Mouse (Mus musculus) limb, embryonic 12.5 days (tissue): ENCODE measurements around the gene Kncn. TPM values are rescaled to one million over a fixed set of nuclear protein-coding genes. Genes with fewer than 3 reads are reported as not detected.

Experiments
- ATAC-seq: fragments of 200-750 bp; cut with Nextera tagmentation; 2 replicates; pipeline ENCODE4 v1.8.0; 2017; ENCODE audit warnings: low read depth, moderate TSS enrichment; ENCODE audit not compliant: insufficient number of reproducible peaks, insufficient read depth, low FRiP score, low TSS enrichment
- H3K27ac ChIP-seq: fragments of 300-500 bp; sonication (generic); 2 replicates; pipeline ENCODE4 v1.5.1; 2016; ENCODE audit warnings: mild to moderate bottlenecking, moderate library complexity
- H3K27me3 ChIP-seq: fragments of 300-500 bp; sonication (generic); 2 replicates; pipeline ENCODE4 v1.6.1; 2016; ENCODE audit warnings: mild to moderate bottlenecking, moderate library complexity
- H3K36me3 ChIP-seq: fragments of 300-500 bp; sonication (generic); 2 replicates; pipeline ENCODE4 v1.6.1; 2016; ENCODE audit warnings: mild to moderate bottlenecking, moderate library complexity
- H3K4me1 ChIP-seq: fragments of 300-500 bp; sonication (generic); replicated peaks from 2 replicates; pipeline ENCODE4 v1.6.1; 2016
- H3K4me2 ChIP-seq: fragments of 300-500 bp; sonication (generic); 2 replicates; pipeline ENCODE4 v1.6.1; 2016; ENCODE audit warnings: mild to moderate bottlenecking, moderate library complexity
- H3K4me3 ChIP-seq: fragments of 300-500 bp; sonication (generic); replicated peaks from 2 replicates; pipeline ENCODE4 v1.5.1; 2016; ENCODE audit warnings: mild to moderate bottlenecking
- H3K9ac ChIP-seq: fragments of 300-500 bp; sonication (generic); replicated peaks from 2 replicates; pipeline ENCODE4 v1.6.1; 2016; ENCODE audit warnings: mild to moderate bottlenecking, moderate library complexity
- H3K9me3 ChIP-seq: fragments of 300-500 bp; sonication (generic); 2 replicates; pipeline ENCODE4 v1.6.1; 2016; ENCODE audit warnings: mild to moderate bottlenecking, moderate library complexity
- WGBS: fragments of 180-500 bp; shearing (Covaris S2); methylation state at CpG from one replicate; pipeline ENCODE4 v1.1.7; 2016; 5-methylcytosine and 5-hydroxymethylcytosine counted together
- polyA plus RNA-seq: library from polyadenylated mRNA; unstranded; fragments of >200 nt; fragmentation: Nextera tagmentation; extraction: Ambion mirVana; gene quantifications from 2 replicates; pipeline ENCODE4 v1.2.1, GENCODE M21; 2016

Kncn gene
- polyA plus RNA-seq, 1 experiment from 2014 or later: not detected

DNA sequence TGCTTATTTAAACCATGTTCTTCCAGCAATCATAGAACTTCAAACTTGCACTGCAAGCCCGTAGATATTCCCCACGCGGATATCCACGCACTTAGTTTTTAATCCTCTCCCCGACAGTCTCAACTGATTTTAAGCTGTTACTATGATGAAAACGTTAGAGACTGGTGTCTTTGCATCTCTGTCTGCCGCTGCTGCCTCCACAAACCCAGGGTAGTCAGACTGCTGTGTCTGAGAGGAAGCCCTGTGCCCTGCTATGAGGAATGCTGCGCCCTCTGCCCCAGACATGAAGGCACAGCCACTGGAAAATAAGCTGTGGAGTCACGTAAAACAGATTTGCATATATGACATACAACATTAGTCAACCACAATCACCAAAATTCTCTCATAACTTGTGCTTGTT lies 5.4 kb upstream of the Kncn start:
- no peak for ATAC-seq
- no peak overlapping the region for H3K4me2 ChIP-seq
- no peak overlapping the region for H3K4me3 ChIP-seq
- H3K36me3 ChIP-seq: peaks cover 32% of the 10 kb centered on the region
- H3K4me1 ChIP-seq: peaks cover 16% of the 10 kb centered on the region
- 49% methylated on average over 9 of the region's 9 CpGs for WGBS
- H3K27me3 ChIP-seq: peaks cover 18% of the 10 kb centered on the region
- no peak overlapping the region for H3K9ac ChIP-seq
- no peak overlapping the region for H3K27ac ChIP-seq
- no peaks in the 10 kb centered on the region for H3K9me3 ChIP-seq

DNA sequence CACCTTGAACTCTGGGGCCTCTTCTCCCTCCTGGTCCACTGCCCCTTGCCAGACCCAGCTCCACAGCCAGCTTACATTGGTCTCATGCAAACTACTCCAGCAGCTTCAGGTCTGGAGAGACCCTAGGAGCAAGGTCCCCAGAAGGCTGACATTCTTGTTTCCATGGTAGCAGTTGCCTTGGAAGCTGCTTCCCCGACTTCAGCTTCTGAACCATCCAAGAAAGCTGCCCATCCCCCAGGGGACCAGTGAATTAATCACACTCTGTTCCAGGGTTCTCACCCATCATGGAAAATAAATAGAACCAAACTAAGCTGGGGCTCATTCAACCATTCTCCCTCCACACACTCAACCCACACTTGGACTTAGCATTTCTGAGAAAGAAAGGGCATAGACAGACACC lies 3.0 kb upstream of the Kncn start:
- no peaks in the 10 kb centered on the region for H3K9me3 ChIP-seq
- H3K4me2 ChIP-seq: no peak overlapping the region
- H3K27me3 ChIP-seq: peaks cover 17% of the 10 kb centered on the region
- H3K4me3 ChIP-seq: no peak overlapping the region
- peaks cover 9% of the 10 kb centered on the region for H3K36me3 ChIP-seq
- no peak for ATAC-seq
- 33% methylated on average over 1 of the region's 1 CpGs for WGBS
- no peak overlapping the region for H3K27ac ChIP-seq
- H3K9ac ChIP-seq: no peak overlapping the region
- H3K4me1 ChIP-seq: peaks cover 16% of the 10 kb centered on the region

DNA sequence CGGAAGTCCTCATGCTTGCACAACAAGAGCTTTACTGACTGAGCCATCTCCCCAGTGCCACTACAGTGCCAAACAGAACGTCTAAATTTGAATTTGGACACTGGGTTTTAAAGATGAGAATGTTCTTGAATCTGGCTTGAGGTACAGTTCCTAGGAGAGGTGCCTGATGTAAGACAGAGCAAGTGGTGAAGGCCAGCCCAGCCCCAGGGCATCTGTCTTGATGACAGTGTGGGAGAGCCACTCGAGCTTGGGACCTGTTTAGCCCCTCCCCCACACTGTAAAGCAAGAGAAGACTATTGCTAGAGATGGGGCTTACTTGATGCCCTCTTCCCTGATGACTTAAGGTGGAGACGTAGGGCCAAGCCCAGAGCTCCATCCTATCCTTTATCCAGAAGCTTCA lies 2.0 kb upstream of the Kncn start:
- H3K27ac ChIP-seq: no peak overlapping the region
- H3K4me3 ChIP-seq: no peak overlapping the region
- H3K36me3 ChIP-seq: no peaks in the 10 kb centered on the region
- H3K9ac ChIP-seq: no peak overlapping the region
- H3K27me3 ChIP-seq: peaks cover 17% of the 10 kb centered on the region
- H3K4me2 ChIP-seq: no peak overlapping the region
- ATAC-seq: 0 out of 2 replicates have a peak, but pooled peaks have one; percentile 7
- no peaks in the 10 kb centered on the region for H3K9me3 ChIP-seq
- 52% methylated on average over 4 of the region's 4 CpGs for WGBS
- peaks cover 16% of the 10 kb centered on the region for H3K4me1 ChIP-seq

DNA sequence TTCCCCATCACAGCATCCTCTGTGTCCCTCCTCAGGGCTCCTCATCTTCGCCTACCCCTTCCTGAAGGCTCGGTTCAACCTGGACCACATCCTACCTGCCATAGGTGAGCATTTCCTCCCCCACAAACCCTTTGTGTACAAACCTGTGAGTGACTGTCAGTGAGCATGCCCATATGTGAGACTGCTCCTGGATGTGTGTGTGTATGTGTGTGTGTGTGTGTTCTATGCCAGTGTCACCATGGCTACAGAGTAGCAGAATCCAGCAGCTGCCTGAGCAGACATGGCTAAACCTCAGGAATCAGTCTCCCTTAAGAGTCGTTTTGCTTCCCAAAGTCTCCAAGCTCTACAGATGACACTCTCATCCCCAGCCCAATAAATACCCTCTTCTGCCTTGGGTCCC lies 1.6 kb downstream of the Kncn start:
- no peak overlapping the region for H3K9ac ChIP-seq
- no peaks in the 10 kb centered on the region for H3K9me3 ChIP-seq
- H3K36me3 ChIP-seq: no peaks in the 10 kb centered on the region
- no peak overlapping the region for H3K4me3 ChIP-seq
- 83% methylated on average over 3 of the region's 3 CpGs for WGBS
- H3K27ac ChIP-seq: no peak overlapping the region
- peaks cover 11% of the 10 kb centered on the region for H3K4me1 ChIP-seq
- peaks cover 26% of the 10 kb centered on the region for H3K27me3 ChIP-seq
- no peak for ATAC-seq
- H3K4me2 ChIP-seq: no peak overlapping the region

DNA sequence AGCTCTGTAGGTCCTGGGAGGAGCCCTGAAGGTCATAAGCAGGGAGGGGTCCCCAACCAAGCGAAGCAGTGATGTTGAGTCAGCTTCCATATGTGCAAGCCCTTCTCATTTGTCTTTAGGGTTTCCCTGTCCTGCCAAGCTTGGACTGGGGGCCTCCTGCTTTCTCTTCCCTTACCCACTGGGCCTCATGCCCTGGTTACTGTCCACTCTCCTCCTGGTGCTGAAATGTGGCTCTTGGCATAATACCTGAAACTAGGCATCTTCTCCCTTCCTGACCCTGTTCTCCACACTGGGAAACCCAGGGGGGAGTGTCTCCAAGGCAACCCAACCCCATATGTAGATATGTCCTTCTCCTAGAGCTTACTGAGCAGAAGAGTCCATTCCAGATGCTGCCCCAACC lies 2.7 kb downstream of the Kncn start:
- Histone ChIP-seq H3K27ac (no peak overlapping the region), H3K4me2 (no peak overlapping the region), H3K36me3 (no peaks in the 10 kb centered on the region), H3K9ac (no peak overlapping the region), H3K9me3 (no peaks in the 10 kb centered on the region), H3K4me1 (peaks cover 11% of the 10 kb centered on the region), H3K4me3 (no peak overlapping the region), H3K27me3 (peaks cover 37% of the 10 kb centered on the region)
- 62% methylated on average over 1 of the region's 1 CpGs for WGBS
- no peak for ATAC-seq

DNA sequence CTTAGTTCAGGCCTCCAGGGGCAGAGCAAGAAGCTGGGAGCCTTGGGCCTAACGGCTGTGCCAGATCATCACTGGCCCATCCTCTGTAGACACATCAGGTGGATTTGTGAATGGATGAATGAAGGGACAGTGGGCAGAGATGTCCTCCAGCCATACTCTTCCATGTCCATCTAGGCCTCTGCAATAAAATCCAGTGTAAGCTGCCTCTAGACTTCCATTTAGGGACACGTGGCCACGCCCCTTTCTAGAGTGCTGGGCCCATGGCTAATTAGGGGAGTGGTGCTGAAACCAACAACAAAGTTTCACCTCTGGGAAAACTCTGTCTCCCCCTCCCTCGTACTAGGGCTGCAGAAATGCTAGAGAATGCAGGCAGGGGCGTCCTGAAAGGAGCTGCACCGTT lies 5.9 kb downstream of the Kncn start:
- Histone ChIP-seq H3K9ac (peak overlapping the region; percentile 54; the same call in 1 of the 2 replicates), H3K27me3 (peaks cover 50% of the 10 kb centered on the region), H3K4me3 (peak overlapping the region; percentile 31), H3K4me1 (peaks cover 11% of the 10 kb centered on the region), H3K36me3 (no peaks in the 10 kb centered on the region), H3K4me2 (peak overlapping the region; percentile 69), H3K9me3 (no peaks in the 10 kb centered on the region), H3K27ac (no peak overlapping the region)
- WGBS: 6% methylated on average over 6 of the region's 6 CpGs
- peak; percentile 38; the same call in 1 of the 2 replicates for ATAC-seq

DNA sequence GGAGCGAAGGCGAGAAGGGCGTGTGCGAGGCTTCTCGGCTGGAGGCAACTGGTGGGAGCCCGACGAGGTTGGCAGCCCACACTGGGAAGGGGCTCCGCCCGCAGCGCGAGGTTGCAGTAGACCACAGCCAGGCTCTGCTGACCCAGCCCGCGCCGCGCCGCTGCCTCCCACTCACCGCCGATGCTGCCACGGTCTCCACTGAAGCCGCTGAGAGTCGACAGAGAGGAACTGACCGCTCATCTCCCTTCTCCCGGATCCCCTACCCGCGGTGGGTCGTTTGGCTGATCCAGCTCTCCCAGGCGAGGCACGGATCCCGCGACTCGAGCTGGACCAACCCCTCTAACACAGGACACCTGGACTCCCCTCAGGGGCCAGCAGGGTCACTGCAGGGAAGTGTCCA lies 6.4 kb downstream of the Kncn start, which contains the start of gene 6430628N08Rik:
Gene 6430628N08Rik (plus strand): TSS at position 113 of the 400 bp plus-strand sequence.
- Histone ChIP-seq H3K36me3 (no peaks in the 10 kb centered on the region), H3K4me3 (peak within 1 kb of the TSS; percentile 31), H3K27ac (no peak within 1 kb of the TSS), H3K27me3 (peaks cover 51% of the 10 kb centered on the region), H3K9me3 (no peaks in the 10 kb centered on the region), H3K9ac (peak within 1 kb of the TSS; percentile 54), H3K4me1 (peaks cover 11% of the 10 kb centered on the region), H3K4me2 (peak within 1 kb of the TSS; percentile 69)
- under 1% methylated on average over 31 of the region's 31 CpGs for WGBS
- ATAC-seq: 0 out of 2 replicates have a peak, but pooled peaks have one; percentile 38

DNA sequence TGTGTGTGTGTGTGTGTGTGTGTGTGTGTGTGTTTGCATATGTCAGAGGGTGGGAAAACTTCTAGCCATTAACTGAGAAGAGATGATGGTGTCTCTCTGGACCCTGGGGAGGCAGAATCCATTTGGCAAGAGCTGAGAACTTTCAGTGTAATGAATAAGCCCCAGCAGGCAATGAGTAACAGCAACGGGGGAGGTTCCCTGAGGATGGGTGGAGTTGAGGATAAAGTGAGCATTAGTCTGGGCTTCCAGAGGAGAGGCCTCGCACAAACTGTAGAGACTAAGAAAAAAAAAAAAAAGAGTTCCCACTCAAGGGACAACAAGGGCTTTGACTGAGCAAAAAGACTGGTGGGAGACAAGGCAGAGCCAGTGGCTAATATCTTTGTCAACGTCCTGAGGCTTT lies 10.1 kb downstream of the Kncn start:
- H3K9ac ChIP-seq: no peak overlapping the region
- H3K4me3 ChIP-seq: no peak overlapping the region
- WGBS: 21% methylated on average over 3 of the region's 3 CpGs
- no peaks in the 10 kb centered on the region for H3K36me3 ChIP-seq
- H3K9me3 ChIP-seq: no peaks in the 10 kb centered on the region
- no peak overlapping the region for H3K4me2 ChIP-seq
- no peak for ATAC-seq
- H3K4me1 ChIP-seq: peaks cover 23% of the 10 kb centered on the region
- H3K27me3 ChIP-seq: peaks cover 81% of the 10 kb centered on the region
- H3K27ac ChIP-seq: no peak overlapping the region

DNA sequence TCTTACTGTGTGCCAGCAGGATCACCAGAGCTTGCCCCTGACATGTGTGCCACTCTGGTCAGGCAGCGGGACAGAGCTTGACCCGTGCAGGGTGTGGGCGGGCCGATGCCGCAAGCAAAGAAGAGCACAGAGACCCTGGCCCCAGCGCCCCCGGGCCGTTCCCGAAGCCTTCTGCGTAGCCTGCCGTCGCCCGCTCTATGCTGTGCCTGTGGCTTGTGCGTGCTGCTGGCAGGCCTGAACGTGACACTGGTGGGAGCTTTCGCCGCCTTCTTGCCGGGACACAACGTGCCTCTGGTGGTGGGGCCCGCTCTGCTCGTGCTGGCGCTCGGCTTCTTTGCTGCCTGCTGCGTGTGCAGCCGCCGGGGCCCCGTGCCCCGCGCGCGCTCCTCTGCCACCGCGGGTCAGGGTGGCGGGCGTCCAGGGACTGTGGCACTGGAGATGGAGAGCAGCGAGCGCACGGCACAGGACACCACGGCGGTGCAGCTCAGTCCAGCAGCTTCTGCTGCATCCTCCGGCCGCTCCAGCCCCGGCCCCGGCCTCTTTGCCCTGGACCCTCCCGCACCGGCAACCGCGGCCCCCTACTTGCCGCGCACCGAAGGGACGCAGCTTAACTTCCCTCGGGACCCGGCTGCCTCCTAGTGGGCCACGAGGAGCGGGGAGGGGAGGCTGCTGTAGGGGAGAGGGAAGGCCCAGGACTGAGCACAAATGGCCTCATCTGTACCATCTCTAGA lies 13.9 kb downstream of the Kncn start:
- Histone ChIP-seq H3K9me3 (no peaks in the 10 kb centered on the region), H3K4me3 (peak overlapping the region; percentile 46), H3K27ac (no peak overlapping the region), H3K9ac (peak overlapping the region; percentile 57), H3K36me3 (no peaks in the 10 kb centered on the region), H3K4me2 (peak overlapping the region; percentile 88), H3K4me1 (peaks cover 12% of the 10 kb centered on the region), H3K27me3 (peaks cover 80% of the 10 kb centered on the region)
- peak; percentile 53; the same call in 1 of the 2 replicates for ATAC-seq
- WGBS: under 1% methylated on average over 56 of the region's 56 CpGs

DNA sequence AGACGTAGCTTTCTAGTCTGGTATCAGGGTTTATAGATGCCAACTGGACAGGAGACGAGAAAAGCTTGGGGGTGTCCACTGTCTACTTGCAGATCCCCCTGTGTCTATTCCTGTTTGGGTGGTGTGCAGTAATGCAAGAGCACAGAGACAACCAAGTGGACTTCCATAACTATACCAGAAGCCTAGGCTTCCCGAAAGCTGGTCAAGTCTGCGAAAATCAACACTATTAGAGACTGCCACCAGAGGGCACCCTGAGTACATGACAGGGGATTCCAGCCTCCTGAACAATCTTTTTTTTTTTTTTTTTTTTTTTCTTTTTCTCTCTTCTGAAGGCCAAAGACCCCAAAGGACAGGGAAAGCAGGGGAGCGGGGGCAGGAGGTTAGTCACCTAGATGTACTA lies 18.6 kb downstream of the Kncn start:
- Histone ChIP-seq H3K27ac (no peak overlapping the region), H3K36me3 (no peaks in the 10 kb centered on the region), H3K9me3 (no peaks in the 10 kb centered on the region), H3K4me2 (no peak overlapping the region), H3K4me1 (peaks cover 29% of the 10 kb centered on the region), H3K4me3 (no peak overlapping the region), H3K27me3 (peaks cover 93% of the 10 kb centered on the region), H3K9ac (no peak overlapping the region)
- WGBS: 21% methylated on average over 5 of the region's 5 CpGs
- ATAC-seq: no peak

DNA sequence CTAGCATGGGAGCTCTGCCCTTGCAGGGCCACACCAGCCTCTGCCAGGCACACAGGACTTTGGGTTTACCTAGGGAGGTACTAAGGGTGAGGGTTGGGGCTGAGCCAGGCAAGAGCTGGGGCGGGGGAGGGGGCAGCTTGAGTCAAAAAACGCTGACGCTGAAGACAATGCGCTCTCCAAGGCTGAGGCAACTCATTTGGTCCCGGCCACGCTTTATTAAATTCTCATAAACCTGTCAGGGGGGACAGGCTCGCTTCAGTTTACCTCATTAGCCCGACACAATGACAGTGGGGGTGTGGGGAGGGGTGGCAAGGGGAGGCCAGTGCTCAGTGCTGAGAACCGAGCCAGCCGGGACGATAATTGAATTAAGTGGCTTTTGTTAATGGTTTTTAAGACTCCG lies 20.2 kb downstream of the Kncn start:
- Histone ChIP-seq H3K27ac (no peak overlapping the region), H3K4me3 (no peak overlapping the region), H3K4me1 (peaks cover 27% of the 10 kb centered on the region), H3K9me3 (no peaks in the 10 kb centered on the region), H3K36me3 (no peaks in the 10 kb centered on the region), H3K4me2 (0 out of 2 replicates have a peak overlapping the region, but pooled peaks have one; percentile 10), H3K9ac (0 out of 2 replicates have a peak overlapping the region, but pooled peaks have one; percentile 12), H3K27me3 (peaks cover 89% of the 10 kb centered on the region)
- 3% methylated on average over 12 of the region's 12 CpGs for WGBS
- no peak; the same call in 1 of the 2 replicates for ATAC-seq

DNA sequence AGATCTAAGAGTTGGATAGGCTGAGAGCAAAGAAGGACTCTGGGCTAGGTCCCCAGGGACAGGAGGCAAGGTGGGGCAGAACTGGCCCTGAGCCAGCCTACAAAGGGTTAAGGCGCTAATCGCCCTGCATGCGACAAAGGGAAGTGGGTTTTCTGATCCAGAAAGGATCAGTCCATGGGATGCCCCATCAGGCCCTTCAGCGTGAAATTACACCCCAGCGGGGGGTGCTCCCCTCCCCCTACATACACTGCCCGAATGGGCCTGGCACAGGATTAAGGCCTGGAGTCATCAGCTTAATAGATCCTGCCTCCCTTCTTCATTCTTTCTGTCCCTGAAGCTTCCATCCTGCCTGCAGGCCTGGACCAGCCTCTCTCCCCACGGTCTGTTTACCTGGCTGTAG lies 21.5 kb downstream of the Kncn start:
- no peaks in the 10 kb centered on the region for H3K36me3 ChIP-seq
- no peak overlapping the region for H3K27ac ChIP-seq
- WGBS: 8% methylated on average over 7 of the region's 7 CpGs
- peaks cover 80% of the 10 kb centered on the region for H3K27me3 ChIP-seq
- no peaks in the 10 kb centered on the region for H3K9me3 ChIP-seq
- H3K4me3 ChIP-seq: no peak overlapping the region
- ATAC-seq: no peak
- H3K4me2 ChIP-seq: no peak overlapping the region
- H3K9ac ChIP-seq: no peak overlapping the region
- peaks cover 27% of the 10 kb centered on the region for H3K4me1 ChIP-seq
